Mouse (Mus musculus) heart, embryonic 13.5 days (tissue): ENCODE data around the gene Epb41l2. TPM values are rescaled to one million over a fixed set of nuclear protein-coding genes. Genes with fewer than 3 reads are reported as not detected.

Experiments used
- ATAC-seq: fragments of 200-750 bp; cut with Nextera tagmentation; 2 replicates; pipeline ENCODE4 v1.8.0; 2017; ENCODE audit warnings: moderate TSS enrichment; ENCODE audit not compliant: insufficient number of reproducible peaks, low FRiP score, low TSS enrichment; ENCODE audit errors: extremely low read depth
- H3K27ac ChIP-seq: fragments of 300-500 bp; sonication (generic); replicated peaks from 2 replicates; pipeline ENCODE4 v1.5.1; 2015; ENCODE audit warnings: moderate library complexity, mild to moderate bottlenecking, inconsistent platforms
- H3K27me3 ChIP-seq: fragments of 300-500 bp; sonication (generic); replicated peaks from 2 replicates; pipeline ENCODE4 v1.6.1; 2015; ENCODE audit warnings: mild to moderate bottlenecking, inconsistent platforms
- H3K36me3 ChIP-seq: fragments of 300-500 bp; sonication (generic); 2 replicates; pipeline ENCODE4 v1.6.1; 2015; ENCODE audit warnings: mild to moderate bottlenecking, inconsistent platforms
- H3K4me1 ChIP-seq: fragments of 300-500 bp; sonication (generic); 2 replicates; pipeline ENCODE4 v1.6.1; 2015; ENCODE audit warnings: inconsistent platforms
- H3K4me2 ChIP-seq: fragments of 300-500 bp; sonication (generic); 2 replicates; pipeline ENCODE4 v1.6.1; 2015; ENCODE audit warnings: inconsistent platforms, mild to moderate bottlenecking, moderate library complexity
- H3K4me3 ChIP-seq: fragments of 300-500 bp; sonication (generic); 2 replicates; pipeline ENCODE4 v1.5.1; 2015; ENCODE audit warnings: moderate library complexity, mild to moderate bottlenecking, inconsistent platforms
- H3K9ac ChIP-seq: fragments of 300-500 bp; sonication (generic); 2 replicates; pipeline ENCODE4 v1.6.1; 2015; ENCODE audit warnings: inconsistent platforms, mild to moderate bottlenecking, moderate library complexity
- H3K9me3 ChIP-seq: fragments of 300-500 bp; sonication (generic); 2 replicates; pipeline ENCODE4 v1.6.1; 2016; ENCODE audit warnings: inconsistent platforms
- WGBS: fragments of 180-500 bp; shearing (Covaris S2); methylation state at CpG from one replicate; pipeline ENCODE4 v1.1.7; 2015; ENCODE audit warnings: mixed read lengths; 5-methylcytosine and 5-hydroxymethylcytosine counted together
- polyA plus RNA-seq: library from polyadenylated mRNA; unstranded; fragments of >200 nt; fragmentation: Nextera tagmentation; extraction: Ambion mirVana; gene quantifications from 2 replicates; pipeline ENCODE4 v1.2.1, GENCODE M21; 2015

The Epb41l2 gene
- polyA plus RNA-seq, 1 experiment from 2014 or later = 45.8 TPM

DNA sequence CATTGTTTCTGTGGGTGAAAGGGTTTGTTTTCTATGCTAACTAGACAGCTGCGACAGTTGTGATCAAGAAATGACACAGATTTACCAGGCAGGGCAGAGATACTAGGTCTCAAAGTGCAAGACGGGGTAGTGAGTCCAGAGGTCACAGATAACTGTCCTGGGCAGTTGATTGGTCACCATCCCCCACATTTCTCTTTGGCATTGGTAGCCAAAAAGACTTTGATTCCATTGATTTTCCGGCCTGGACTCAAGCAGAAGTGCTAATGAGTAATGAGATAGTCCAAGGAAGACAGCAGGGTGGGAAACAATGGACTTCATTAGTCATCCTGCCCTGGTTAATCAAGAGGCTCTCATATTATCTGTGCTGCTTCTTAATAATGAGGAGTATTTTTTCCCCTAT, 160.4 kb downstream of the Epb41l2 start:
- Histone ChIP-seq H3K4me1 (0 out of 2 replicates have a peak, but pooled peaks cover 5% of the 10 kb centered on the region), H3K27ac (0 out of 2 replicates have a peak overlapping the region, but pooled peaks have one; percentile 28), H3K9me3 (no peaks in the 10 kb centered on the region), H3K4me2 (no peak overlapping the region), H3K36me3 (peaks cover 74% of the 10 kb centered on the region), H3K9ac (no peak overlapping the region), H3K27me3 (no peaks in the 10 kb centered on the region), H3K4me3 (no peak overlapping the region)
- WGBS = 47% methylated on average over 3 of the region's 3 CpGs
- no peak for ATAC-seq

DNA sequence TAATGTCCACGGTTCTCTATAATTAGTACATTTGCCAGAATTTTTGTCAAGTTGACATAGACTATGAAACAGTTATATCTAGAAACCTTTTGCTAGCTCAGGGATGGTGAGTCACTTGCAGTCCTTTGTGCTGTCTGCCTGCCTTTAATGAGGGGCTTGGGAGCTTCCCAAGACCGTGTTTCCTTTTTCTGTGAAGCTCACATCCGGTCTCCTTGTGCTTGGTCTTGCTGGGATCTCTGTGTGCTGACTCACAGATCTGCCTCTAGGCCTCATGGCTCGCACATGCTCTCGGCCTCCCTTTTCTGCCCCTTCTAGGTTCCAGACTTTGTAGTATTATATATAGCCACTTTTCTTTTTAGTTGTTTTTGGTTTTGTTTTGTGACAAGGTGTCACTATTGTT, 160.8 kb downstream of the Epb41l2 start:
- no peak overlapping the region for H3K9ac ChIP-seq
- 70% methylated on average over 5 of the region's 5 CpGs for WGBS
- H3K27ac ChIP-seq = no peak overlapping the region
- peaks cover 69% of the 10 kb centered on the region for H3K36me3 ChIP-seq
- 0 out of 2 replicates have a peak, but pooled peaks cover 5% of the 10 kb centered on the region for H3K4me1 ChIP-seq
- no peak overlapping the region for H3K4me2 ChIP-seq
- no peak for ATAC-seq
- no peaks in the 10 kb centered on the region for H3K9me3 ChIP-seq
- no peak overlapping the region for H3K4me3 ChIP-seq
- no peaks in the 10 kb centered on the region for H3K27me3 ChIP-seq

DNA sequence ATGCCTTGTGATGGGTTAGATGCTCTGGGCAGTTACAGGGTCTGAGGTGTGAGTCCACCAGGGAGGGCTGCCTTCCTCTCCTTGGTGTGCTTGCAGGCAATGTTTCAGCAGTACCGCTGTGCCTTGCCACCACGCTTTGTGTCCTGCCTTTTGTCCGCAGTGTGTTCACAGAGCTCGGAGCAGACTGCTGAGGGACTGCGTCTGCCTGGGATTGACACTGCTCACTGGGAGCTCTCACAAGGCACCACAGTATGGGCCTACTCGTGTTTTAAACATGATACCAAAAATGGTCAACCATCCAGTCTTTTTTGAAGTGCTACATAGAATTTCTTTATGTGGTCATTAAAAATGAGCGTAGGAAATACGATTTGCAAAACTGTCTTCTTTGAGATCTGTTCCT, 164.1 kb downstream of the Epb41l2 start:
- Histone ChIP-seq H3K9ac (no peak overlapping the region), H3K4me3 (no peak overlapping the region), H3K9me3 (no peaks in the 10 kb centered on the region), H3K27me3 (no peaks in the 10 kb centered on the region), H3K4me2 (no peak overlapping the region), H3K27ac (no peak overlapping the region), H3K4me1 (0 out of 2 replicates have a peak, but pooled peaks cover 5% of the 10 kb centered on the region), H3K36me3 (peaks cover 44% of the 10 kb centered on the region)
- no peak for ATAC-seq
- 91% methylated on average over 8 of the region's 8 CpGs for WGBS

DNA sequence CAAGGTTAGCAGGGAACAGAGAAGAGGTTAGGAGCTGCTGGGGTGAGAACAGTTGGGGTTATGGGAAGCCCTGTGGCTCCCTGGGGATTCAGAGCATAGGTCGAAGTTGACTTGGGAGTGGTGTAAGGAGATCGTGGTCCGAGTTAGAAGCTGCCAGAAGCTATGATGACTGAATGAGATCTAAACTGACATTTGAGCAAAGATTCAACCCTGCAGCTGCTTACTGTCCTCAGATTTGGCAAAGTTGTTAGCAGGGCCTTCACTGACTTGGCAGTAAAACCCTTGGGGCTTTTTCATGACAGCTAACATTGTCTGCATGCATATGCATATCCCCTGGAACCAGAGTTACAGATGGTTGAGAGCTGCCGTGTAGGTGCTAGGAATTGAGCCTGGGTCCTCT, 166.6 kb downstream of the Epb41l2 start:
- 69% methylated on average over 4 of the region's 4 CpGs for WGBS
- Histone ChIP-seq H3K4me1 (no peaks in the 10 kb centered on the region), H3K9me3 (no peaks in the 10 kb centered on the region), H3K27me3 (no peaks in the 10 kb centered on the region), H3K4me3 (no peak overlapping the region), H3K9ac (no peak overlapping the region), H3K36me3 (peaks cover 32% of the 10 kb centered on the region), H3K4me2 (no peak overlapping the region), H3K27ac (no peak overlapping the region)
- no peak for ATAC-seq

DNA sequence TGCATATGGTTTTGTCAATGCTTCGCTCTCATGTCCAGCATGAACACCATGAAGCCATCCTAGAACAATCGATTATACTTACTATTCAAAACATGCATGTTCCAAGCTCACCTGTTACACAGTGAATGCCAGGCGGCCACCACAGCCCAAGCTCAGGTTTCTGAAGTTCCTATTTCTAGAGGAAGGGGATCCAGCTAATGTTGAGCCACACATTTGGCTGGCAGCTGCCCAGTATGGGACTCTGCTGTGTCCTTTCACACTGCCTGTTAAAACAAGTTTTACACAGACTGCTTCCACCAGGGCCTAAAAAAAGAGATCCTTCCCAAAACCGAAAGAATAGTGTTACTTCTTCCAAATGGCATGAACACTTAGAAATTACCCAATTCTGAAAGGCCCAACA, 167.0 kb downstream of the Epb41l2 start:
- Histone ChIP-seq H3K4me1 (no peaks in the 10 kb centered on the region), H3K4me2 (no peak overlapping the region), H3K9ac (no peak overlapping the region), H3K27ac (no peak overlapping the region), H3K36me3 (peaks cover 27% of the 10 kb centered on the region), H3K4me3 (no peak overlapping the region), H3K9me3 (no peaks in the 10 kb centered on the region), H3K27me3 (no peaks in the 10 kb centered on the region)
- WGBS = 88% methylated on average over 4 of the region's 4 CpGs
- ATAC-seq = no peak

DNA sequence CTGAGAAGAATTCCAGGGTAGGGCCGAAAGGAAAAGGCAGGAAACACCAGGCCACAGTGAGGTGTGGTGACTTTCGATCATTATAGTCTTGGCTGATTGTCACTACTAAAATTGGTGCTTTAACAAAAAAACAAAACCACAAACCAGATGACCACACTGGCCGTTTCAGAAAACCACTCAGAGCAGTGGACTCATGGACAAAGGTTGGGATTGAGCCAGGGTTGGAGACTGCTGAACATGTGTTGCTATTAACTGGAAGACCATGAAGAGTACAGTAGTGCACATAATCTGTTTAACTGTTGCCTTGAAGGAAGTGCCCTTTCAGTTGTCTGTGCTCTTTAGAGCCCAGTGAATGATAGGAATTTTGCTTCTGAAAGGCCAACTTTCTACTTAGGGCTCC, 167.5 kb downstream of the Epb41l2 start:
- Histone ChIP-seq H3K4me3 (no peak overlapping the region), H3K36me3 (peaks cover 24% of the 10 kb centered on the region), H3K9ac (no peak overlapping the region), H3K9me3 (no peaks in the 10 kb centered on the region), H3K4me2 (no peak overlapping the region), H3K4me1 (no peaks in the 10 kb centered on the region), H3K27me3 (no peaks in the 10 kb centered on the region), H3K27ac (no peak overlapping the region)
- ATAC-seq = no peak
- WGBS = 77% methylated on average over 3 of the region's 3 CpGs

DNA sequence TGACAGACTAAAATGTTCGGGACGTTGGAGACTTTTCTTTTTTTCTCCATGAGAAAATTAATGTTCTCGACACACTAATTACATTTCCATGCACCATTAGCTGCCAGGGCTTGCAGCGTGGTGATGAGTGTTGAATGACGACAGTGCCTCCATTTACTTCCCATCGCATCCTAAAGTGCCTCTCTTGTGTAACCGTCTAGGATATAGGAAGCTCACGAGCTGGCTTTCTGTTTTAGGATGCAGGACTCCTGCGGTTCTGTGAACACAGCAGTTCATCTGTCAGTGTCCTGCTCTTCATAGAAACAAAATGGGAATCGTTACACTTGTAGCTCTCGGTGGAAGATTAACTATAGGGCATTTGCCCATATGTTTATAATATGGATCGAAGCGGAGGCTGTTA, 171.7 kb downstream of the Epb41l2 start:
- WGBS = 71% methylated on average over 13 of the region's 13 CpGs

DNA sequence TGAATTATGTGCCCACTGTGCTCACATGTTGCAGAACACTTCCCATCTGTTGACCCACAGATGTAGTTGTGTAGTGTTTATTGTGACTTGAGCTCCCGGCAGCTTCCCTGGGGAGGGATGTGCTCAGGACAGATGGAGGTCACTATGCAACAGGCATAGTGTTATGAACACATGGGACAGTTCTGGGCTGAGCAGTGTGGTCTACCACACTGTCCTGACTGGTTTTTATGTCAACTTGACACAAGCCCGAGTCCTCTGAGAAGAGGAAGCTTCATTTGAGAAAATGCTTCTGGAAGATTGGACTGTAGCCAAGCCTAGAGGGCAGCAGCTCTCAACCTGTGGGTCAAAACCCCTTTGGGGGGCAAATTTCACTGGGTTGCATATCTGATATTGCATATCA, 173.5 kb downstream of the Epb41l2 start:
- Histone ChIP-seq H3K4me3 (no peak overlapping the region), H3K27ac (peak overlapping the region; percentile 34; the same call in 1 of the 2 replicates), H3K27me3 (no peaks in the 10 kb centered on the region), H3K9me3 (no peaks in the 10 kb centered on the region), H3K36me3 (no peaks in the 10 kb centered on the region), H3K9ac (no peak overlapping the region), H3K4me2 (no peak overlapping the region), H3K4me1 (peaks cover 17% of the 10 kb centered on the region)
- 41% methylated on average over 2 of the region's 2 CpGs for WGBS
- ATAC-seq = no peak

More for the DNA sequence above, 171.7 kb downstream of the Epb41l2 start:
- H3K9ac ChIP-seq = no peak overlapping the region
- no peak overlapping the region for H3K27ac ChIP-seq
- no peaks in the 10 kb centered on the region for H3K36me3 ChIP-seq
- peaks cover 17% of the 10 kb centered on the region for H3K4me1 ChIP-seq
- H3K4me2 ChIP-seq = no peak overlapping the region
- H3K27me3 ChIP-seq = no peaks in the 10 kb centered on the region
- no peak overlapping the region for H3K4me3 ChIP-seq
- no peaks in the 10 kb centered on the region for H3K9me3 ChIP-seq
- ATAC-seq = no peak

DNA sequence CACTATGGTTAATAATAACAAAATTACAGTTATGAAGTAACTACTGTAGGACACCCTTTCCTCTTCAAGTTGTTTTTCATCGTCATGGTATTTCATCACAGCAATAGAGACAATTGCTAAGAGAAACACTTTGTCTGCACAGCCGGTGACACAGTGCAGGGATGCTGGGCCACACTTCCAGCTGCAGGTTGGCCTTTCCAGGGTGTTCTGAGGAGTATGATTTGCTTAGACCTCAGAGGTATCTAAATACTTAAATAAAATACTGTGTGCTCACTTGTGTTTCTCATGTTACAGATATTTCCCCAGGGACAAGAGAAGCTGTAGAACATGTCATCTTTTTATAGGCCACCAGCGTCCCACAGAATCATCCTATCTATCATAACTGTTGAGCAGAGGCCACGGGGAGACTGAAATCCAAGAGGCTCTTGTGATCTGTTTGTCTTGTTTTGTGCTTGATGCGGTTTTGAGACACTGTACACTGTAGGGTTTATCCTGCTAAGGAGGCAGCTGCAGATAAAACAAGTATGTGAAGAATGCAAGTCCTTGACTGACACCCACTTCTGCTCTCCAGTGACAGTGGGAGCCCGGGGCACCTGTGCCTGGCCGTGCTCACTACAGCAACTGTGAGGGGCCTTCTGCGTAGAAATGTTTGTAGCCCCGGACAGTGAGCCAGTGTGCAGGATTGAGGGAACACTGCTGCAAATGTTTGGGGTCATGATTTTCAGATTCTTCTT, 174.1 kb downstream of the Epb41l2 start:
- Histone ChIP-seq H3K36me3 (no peaks in the 10 kb centered on the region), H3K9me3 (no peaks in the 10 kb centered on the region)
- ATAC-seq = no peak

DNA sequence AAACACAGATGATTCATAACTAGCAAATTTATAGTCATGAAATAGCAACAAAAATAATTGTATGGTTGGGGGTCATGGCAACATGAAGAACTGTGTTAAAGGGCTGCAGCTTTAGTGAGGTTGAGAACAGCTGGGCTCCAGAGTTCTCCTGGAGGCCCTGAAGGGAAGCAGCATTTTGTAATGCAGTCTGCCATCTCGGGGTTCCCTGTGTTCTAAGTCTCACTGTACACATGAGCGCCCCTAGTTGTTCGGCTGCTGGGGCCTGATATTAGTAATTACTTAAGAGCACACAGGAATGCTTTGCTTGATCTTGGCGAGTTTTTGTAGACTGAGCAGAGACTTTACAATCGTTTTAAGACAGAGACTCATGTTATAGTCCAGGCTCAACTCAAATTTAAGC, 174.9 kb downstream of the Epb41l2 start:
- 78% methylated on average over 5 of the region's 5 CpGs for WGBS
- no peak for ATAC-seq
- Histone ChIP-seq H3K36me3 (no peaks in the 10 kb centered on the region), H3K4me2 (no peak overlapping the region), H3K4me1 (peaks cover 23% of the 10 kb centered on the region), H3K4me3 (no peak overlapping the region), H3K27ac (no peak overlapping the region), H3K9ac (no peak overlapping the region), H3K9me3 (no peaks in the 10 kb centered on the region), H3K27me3 (no peaks in the 10 kb centered on the region)

More for the DNA sequence above, 174.1 kb downstream of the Epb41l2 start:
- Histone ChIP-seq H3K27me3 (no peaks in the 10 kb centered on the region), H3K9ac (no peak overlapping the region), H3K27ac (peak overlapping the region; percentile 34; the same call in 1 of the 2 replicates), H3K4me2 (0 out of 2 replicates have a peak overlapping the region, but pooled peaks have one; percentile 3), H3K4me1 (peaks cover 17% of the 10 kb centered on the region), H3K4me3 (no peak overlapping the region)
- 26% methylated on average over 9 of the region's 9 CpGs for WGBS

DNA sequence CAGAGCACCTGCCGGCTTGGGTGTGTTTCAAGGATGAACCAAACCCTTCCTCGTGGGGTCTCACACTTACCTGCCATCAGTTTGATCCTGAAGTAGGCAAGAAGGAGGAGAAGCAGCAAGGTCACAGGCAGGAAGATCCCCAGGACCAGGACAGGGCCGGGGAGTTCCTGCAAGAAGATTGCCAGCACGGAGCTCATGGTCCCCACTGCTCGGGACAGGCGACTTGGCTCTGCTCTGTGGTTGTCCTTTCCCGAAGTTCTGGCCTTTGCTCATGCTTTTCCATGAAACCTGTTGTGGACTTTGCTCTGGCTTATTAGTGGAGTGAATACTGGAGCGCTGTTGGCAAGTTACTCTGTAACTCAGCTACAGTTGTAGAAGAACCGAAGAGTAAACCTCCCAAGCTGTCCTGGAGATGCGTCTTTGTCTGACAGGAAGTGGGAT, 176.3 kb downstream of the Epb41l2 start, which contains the start of gene Smlr1:
Smlr1 (minus strand) TSS at position 377 of the 441 bp plus-strand sequence.
- ATAC-seq = no peak
- Histone ChIP-seq H3K4me3 (no peak within 1 kb of the TSS), H3K36me3 (no peaks in the 10 kb centered on the region), H3K27ac (no peak within 1 kb of the TSS), H3K9me3 (no peaks in the 10 kb centered on the region), H3K4me1 (peaks cover 30% of the 10 kb centered on the region), H3K27me3 (no peaks in the 10 kb centered on the region), H3K9ac (no peak within 1 kb of the TSS), H3K4me2 (no peak within 1 kb of the TSS)
- WGBS = 87% methylated on average over 10 of the region's 10 CpGs

DNA sequence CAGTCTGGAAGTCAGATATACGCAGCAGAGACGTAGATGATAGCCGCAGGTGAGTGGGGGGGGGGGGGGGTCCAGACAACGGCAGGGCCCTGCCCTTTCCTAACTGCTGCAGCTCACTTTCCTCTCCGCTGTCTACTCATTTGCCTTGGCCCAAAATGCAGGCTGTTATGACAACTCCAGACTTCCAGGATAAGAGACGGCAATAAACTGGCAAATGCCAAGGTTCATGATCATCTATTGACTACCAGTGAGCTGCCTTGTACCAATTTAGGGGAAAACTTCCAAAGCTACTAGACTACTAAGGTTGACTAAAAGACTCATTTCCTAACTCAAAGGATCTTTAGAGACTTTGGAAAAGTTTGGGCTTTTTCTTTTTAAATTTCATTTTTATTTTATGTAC, 177.0 kb downstream of the Epb41l2 start:
- H3K4me3 ChIP-seq = no peak overlapping the region
- H3K9me3 ChIP-seq = no peaks in the 10 kb centered on the region
- H3K36me3 ChIP-seq = no peaks in the 10 kb centered on the region
- no peaks in the 10 kb centered on the region for H3K27me3 ChIP-seq
- no peak overlapping the region for H3K4me2 ChIP-seq
- H3K4me1 ChIP-seq = peaks cover 30% of the 10 kb centered on the region
- 88% methylated on average over 6 of the region's 6 CpGs for WGBS
- H3K27ac ChIP-seq = no peak overlapping the region
- ATAC-seq = no peak
- no peak overlapping the region for H3K9ac ChIP-seq
